Mouse (Mus musculus) hindbrain, embryonic 13.5 days (tissue): ENCODE measurements around the gene a. TPM values are rescaled to one million over a fixed set of nuclear protein-coding genes. Genes with fewer than 3 reads are reported as not detected.

ENCODE experiments used
- ATAC-seq: fragments of 200-750 bp; cut with Nextera tagmentation; 2 replicates; pipeline ENCODE4 v1.8.0; 2017; ENCODE audit warnings: moderate TSS enrichment; ENCODE audit not compliant: low FRiP score
- H3K27ac ChIP-seq: fragments of 300-500 bp; sonication (generic); 2 replicates; pipeline ENCODE4 v1.5.1; 2015; ENCODE audit warnings: inconsistent platforms, mild to moderate bottlenecking, moderate library complexity
- H3K27me3 ChIP-seq: fragments of 300-500 bp; sonication (generic); 2 replicates; pipeline ENCODE4 v1.6.1; 2015; ENCODE audit warnings: mild to moderate bottlenecking, inconsistent platforms
- H3K36me3 ChIP-seq: fragments of 300-500 bp; sonication (generic); 2 replicates; pipeline ENCODE4 v1.6.1; 2015; ENCODE audit warnings: mild to moderate bottlenecking, inconsistent platforms
- H3K4me1 ChIP-seq: fragments of 300-500 bp; sonication (generic); replicated peaks from 2 replicates; pipeline ENCODE4 v1.6.1; 2015; ENCODE audit warnings: inconsistent platforms
- H3K4me2 ChIP-seq: fragments of 300-500 bp; sonication (generic); 2 replicates; pipeline ENCODE4 v1.6.1; 2015; ENCODE audit warnings: inconsistent platforms, mild to moderate bottlenecking, moderate library complexity
- H3K4me3 ChIP-seq: fragments of 300-500 bp; sonication (generic); 2 replicates; pipeline ENCODE4 v1.5.1; 2015; ENCODE audit warnings: mild to moderate bottlenecking, inconsistent platforms
- H3K9ac ChIP-seq: fragments of 300-500 bp; sonication (generic); 2 replicates; pipeline ENCODE4 v1.6.1; 2015; ENCODE audit warnings: mild to moderate bottlenecking, inconsistent platforms
- H3K9me3 ChIP-seq: fragments of 300-500 bp; sonication (generic); 2 replicates; pipeline ENCODE4 v1.6.1; 2016; ENCODE audit warnings: inconsistent platforms
- WGBS: fragments of 180-500 bp; shearing (Covaris S2); methylation state at CpG from one replicate; pipeline ENCODE4 v1.1.7; 2015; 5-methylcytosine and 5-hydroxymethylcytosine counted together
- polyA plus RNA-seq: library from polyadenylated mRNA; unstranded; fragments of >200 nt; fragmentation: Nextera tagmentation; extraction: Ambion mirVana; gene quantifications from 2 replicates; pipeline ENCODE4 v1.2.1, GENCODE M21; 2015

Gene a
- polyA plus RNA-seq, 1 experiment from 2014 or later, result 1.4 TPM

DNA sequence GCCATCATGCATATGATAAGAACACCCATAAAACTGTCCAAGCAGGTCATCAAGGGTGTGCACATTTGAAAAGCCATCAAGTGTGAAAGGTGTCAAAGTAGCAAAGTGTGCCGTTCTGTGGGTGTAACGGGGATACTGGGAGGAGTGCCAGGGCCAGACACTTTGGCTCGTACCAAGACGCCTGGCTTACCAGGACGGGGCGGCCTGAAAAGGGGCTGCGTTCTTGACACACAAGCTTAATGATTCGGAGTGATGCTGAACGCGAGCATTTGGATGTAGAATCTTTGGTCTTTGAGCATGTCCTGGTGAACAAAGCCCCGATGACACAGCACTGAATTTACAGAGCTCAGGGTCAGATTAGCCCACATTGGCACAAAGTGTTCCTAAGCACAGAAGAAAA, 4.4 kb upstream of the a start:
- H3K27me3 ChIP-seq, result no peaks in the 10 kb centered on the region
- H3K4me3 ChIP-seq, result no peak overlapping the region
- H3K9ac ChIP-seq, result no peak overlapping the region
- peaks cover 38% of the 10 kb centered on the region for H3K4me1 ChIP-seq
- ATAC-seq, result no peak
- no peak overlapping the region for H3K27ac ChIP-seq
- H3K4me2 ChIP-seq, result no peak overlapping the region
- no peaks in the 10 kb centered on the region for H3K36me3 ChIP-seq
- no peaks in the 10 kb centered on the region for H3K9me3 ChIP-seq
- WGBS, result 82% methylated on average over 11 of the region's 11 CpGs

DNA sequence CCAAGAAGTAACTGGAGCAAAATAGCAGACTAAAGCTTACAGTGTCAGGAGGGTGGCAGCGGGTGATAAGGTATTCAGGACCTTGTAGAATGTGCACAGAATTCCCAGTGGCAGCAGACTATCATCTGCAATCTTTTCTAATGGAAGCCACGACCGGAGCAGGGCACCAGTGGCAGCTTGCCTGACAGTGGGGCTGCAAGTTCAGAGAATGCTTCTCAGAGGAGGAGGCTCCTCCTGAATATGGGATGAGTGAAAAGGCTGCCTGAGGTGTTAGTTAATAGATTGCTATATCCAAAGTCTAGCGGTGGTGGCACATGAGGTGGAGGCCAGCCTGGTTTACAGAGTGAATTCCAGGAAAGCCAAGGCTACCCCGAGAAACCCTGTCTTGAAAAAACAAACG, 1.8 kb upstream of the a start:
- Histone ChIP-seq H3K9me3 (no peaks in the 10 kb centered on the region), H3K4me3 (no peak overlapping the region), H3K9ac (no peak overlapping the region), H3K27ac (no peak overlapping the region), H3K4me1 (peaks cover 43% of the 10 kb centered on the region), H3K36me3 (no peaks in the 10 kb centered on the region), H3K27me3 (no peaks in the 10 kb centered on the region), H3K4me2 (no peak overlapping the region)
- WGBS, result 74% methylated on average over 6 of the region's 6 CpGs
- ATAC-seq, result no peak

DNA sequence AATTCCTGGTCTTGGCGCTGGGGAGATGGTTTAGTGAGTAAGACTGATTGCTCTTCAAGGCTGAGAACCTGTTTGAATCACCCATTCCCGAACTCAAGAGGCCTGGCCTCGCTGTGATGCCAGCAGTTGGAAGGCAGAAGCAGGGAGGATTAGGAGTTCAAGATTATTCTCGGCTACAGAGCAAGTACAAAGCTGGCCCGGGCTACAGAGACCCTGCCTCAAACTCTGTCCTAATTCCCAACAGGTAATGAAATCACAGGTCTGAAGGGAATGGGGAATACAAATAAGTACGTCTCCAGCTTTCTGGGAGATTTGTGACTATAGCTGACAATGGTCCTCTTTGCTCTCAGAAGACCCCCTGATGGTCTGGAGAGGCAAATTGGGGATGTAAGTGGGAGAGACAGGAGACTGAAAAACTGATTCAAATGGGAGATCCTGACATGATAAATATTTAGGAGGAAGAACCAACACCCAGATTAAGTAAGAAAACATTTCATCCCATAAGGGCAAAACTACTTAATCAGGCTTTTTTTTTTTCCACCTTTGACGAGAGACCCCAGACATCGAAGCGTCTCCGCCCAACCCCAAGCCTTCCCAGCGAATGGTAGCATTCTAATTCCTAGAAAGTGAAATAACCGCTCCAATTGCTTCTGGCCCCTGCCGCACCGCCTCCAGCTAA, 1.1 kb upstream of the a start:
- Histone ChIP-seq H3K9me3 (no peaks in the 10 kb centered on the region), H3K4me2 (peak overlapping the region; percentile 88), H3K27ac (peak overlapping the region; percentile 99), H3K27me3 (no peaks in the 10 kb centered on the region), H3K9ac (peak overlapping the region; percentile 94; the same call in 1 of the 2 replicates), H3K4me3 (peak overlapping the region; percentile 97), H3K36me3 (no peaks in the 10 kb centered on the region), H3K4me1 (peaks cover 48% of the 10 kb centered on the region)
- ATAC-seq, result no peak
- WGBS, result 7% methylated on average over 14 of the region's 14 CpGs

DNA sequence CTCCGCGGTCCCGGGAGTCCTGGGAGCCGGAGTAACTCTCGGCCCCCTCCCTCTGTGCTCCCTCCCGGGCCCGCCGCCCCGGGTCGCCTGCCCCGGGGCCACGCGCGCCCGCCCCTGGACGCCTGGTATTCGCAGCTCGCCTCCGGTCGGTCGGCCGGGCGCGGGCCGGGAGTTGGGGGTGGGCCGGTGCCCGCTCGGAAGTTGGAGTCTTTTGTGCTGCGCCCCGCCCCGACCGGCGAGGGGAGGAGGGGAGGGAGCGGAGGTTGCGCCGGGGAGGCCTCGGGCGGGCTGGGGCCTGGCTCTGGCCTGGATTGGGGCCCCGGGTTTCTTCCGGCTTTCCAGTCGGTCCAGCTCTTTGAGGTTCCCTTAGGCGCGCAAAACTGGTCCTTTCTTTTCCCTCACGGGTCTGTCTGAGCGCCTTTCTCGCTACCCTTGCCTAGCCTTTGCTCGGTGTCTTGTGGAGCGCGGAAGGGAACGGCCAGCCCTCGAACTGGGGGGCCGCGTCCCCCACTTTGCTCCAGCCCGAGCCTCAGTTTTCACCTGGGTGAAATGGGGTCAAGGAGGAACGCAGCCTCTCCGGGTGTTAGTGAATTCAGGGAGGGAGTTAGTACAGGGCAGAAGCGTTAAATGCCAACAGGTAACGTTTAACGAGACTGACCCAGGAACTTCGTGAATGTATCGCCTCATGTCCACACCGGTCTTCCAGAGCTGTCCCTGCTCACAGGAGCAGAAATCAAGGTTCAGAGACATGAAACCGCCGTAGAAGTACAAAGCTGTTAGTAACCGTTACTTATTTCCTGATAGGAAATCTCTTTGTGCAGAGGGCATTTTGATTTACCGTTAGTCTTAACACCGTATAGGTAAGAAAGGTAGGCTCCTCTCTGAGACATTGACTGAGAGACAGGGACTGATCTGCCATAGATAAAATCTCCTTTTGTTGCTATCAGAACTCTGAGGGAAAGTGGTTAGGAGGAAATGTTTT, 750 bp downstream of the a start:
- Histone ChIP-seq H3K36me3 (no peaks in the 10 kb centered on the region), H3K4me1 (peaks cover 41% of the 10 kb centered on the region), H3K4me3 (peak overlapping the region; percentile 97), H3K9me3 (no peaks in the 10 kb centered on the region), H3K27me3 (no peaks in the 10 kb centered on the region), H3K27ac (peak overlapping the region; percentile 99), H3K9ac (peak overlapping the region; percentile 94), H3K4me2 (peak overlapping the region; percentile 88)
- under 1% methylated on average over 57 of the region's 67 CpGs for WGBS
- peak; percentile 21 for ATAC-seq

DNA sequence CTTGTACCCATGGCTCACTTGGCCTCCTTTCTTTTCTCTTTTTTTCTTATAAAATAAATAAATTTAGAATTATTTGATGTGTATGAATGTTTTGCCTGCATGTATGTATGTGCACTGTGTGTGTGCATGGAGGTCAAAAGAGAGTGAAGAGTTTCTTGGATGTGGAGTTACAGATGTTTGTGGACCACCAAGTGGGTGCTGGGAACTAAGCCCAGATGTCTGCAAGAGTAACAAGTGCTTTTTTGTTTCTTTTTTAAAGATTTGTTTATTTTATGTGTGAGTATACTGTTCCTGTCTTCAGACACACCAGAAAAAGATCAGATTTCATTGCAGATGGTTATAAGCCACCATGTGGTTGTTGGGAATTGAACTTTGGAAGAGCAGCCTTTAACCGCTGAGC, 12.2 kb downstream of the a start:
- H3K4me2 ChIP-seq, result no peak overlapping the region
- H3K36me3 ChIP-seq, result no peaks in the 10 kb centered on the region
- no peaks in the 10 kb centered on the region for H3K9me3 ChIP-seq
- peaks cover 10% of the 10 kb centered on the region; the same call in 1 of the 2 replicates for H3K4me1 ChIP-seq
- no peak overlapping the region for H3K4me3 ChIP-seq
- H3K27ac ChIP-seq, result no peak overlapping the region
- no peak overlapping the region for H3K9ac ChIP-seq
- ATAC-seq, result no peak
- no peaks in the 10 kb centered on the region for H3K27me3 ChIP-seq
- WGBS, result 93% methylated on average over 1 of the region's 1 CpGs

DNA sequence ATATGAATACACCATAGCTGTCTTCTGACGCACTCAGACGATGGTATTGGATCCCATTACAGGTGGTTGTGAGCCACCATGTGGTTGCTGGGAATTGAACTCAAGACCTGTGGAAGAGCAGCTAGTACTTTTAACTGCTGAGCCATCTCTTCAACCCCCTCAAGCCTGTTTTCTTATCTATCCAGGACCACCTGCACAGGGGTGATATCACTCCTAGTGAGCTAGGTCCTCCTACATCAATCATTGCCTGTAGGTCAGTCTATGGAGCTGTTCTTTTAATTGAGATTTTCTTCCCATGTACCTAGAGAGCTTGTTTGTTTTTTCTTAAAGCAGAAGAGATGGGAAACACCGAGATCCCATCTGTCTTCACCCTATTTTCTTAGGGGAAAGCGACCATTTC, 12.6 kb downstream of the a start:
- 66% methylated on average over 4 of the region's 4 CpGs for WGBS
- Histone ChIP-seq H3K27me3 (no peaks in the 10 kb centered on the region), H3K4me1 (peaks cover 10% of the 10 kb centered on the region; the same call in 1 of the 2 replicates), H3K9ac (no peak overlapping the region), H3K36me3 (no peaks in the 10 kb centered on the region), H3K4me3 (no peak overlapping the region), H3K9me3 (no peaks in the 10 kb centered on the region), H3K27ac (no peak overlapping the region), H3K4me2 (no peak overlapping the region)
- ATAC-seq, result no peak

DNA sequence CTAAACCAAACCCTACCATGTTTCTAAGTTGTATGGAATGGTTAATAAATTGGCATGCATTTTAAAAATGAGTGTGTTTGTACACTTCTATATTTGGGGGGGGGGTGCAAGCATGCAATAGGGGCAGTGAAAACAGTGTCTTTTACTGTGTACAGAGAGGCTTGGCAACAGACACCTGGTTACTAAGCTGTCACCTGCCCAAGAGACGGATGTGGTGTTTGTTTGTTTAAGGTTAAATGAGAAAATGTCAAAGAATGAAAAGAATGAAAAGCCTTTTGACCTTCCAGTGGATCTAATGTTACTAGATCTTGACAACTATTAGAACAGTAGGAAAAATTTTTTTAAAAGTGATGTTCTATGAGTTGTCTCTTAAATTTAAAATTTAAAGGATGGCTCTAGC, 16.5 kb downstream of the a start:
- H3K9me3 ChIP-seq, result no peaks in the 10 kb centered on the region
- H3K27me3 ChIP-seq, result no peaks in the 10 kb centered on the region
- peaks cover 16% of the 10 kb centered on the region for H3K4me1 ChIP-seq
- no peak for ATAC-seq
- WGBS, result 87% methylated on average over 1 of the region's 1 CpGs
- H3K9ac ChIP-seq, result no peak overlapping the region
- H3K4me3 ChIP-seq, result no peak overlapping the region
- no peak overlapping the region for H3K4me2 ChIP-seq
- H3K27ac ChIP-seq, result no peak overlapping the region
- H3K36me3 ChIP-seq, result no peaks in the 10 kb centered on the region

DNA sequence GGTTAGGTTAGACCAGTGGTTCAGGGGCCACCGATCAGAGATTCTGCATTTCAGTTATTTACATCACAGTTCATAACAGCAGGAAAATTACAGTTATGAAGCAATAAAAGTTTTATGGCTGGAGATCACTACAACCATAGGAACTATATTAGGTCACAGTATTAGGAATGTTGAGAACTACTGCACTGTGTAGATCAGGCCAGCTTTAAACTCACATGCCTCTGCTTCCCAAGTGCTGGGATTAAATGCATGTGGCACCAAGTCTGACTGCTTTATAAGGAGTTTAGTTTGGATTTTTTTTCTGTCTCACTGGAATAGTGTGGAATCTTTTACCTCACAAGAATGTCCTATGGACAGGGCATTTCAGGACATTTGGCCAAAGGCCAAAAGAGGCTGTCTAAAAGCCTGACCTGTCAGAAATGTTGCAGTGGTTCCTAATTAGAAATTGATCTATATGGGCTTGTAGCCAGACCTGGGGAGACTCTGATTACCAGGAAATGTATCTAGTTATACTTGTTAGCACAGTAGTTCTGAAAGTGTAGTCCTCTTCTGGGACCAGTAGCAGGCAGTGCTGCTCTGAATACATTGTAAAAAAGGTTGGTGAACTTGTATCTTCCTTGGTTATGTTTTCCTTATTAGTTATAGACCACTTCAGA, 18.0 kb downstream of the a start:
- H3K4me3 ChIP-seq, result no peak overlapping the region
- peaks cover 11% of the 10 kb centered on the region; the same call in 1 of the 2 replicates for H3K4me1 ChIP-seq
- WGBS, result 90% methylated on average over 1 of the region's 1 CpGs
- no peaks in the 10 kb centered on the region for H3K9me3 ChIP-seq
- no peaks in the 10 kb centered on the region for H3K27me3 ChIP-seq
- H3K4me2 ChIP-seq, result no peak overlapping the region
- H3K36me3 ChIP-seq, result no peaks in the 10 kb centered on the region
- ATAC-seq, result no peak
- H3K27ac ChIP-seq, result no peak overlapping the region
- no peak overlapping the region for H3K9ac ChIP-seq

DNA sequence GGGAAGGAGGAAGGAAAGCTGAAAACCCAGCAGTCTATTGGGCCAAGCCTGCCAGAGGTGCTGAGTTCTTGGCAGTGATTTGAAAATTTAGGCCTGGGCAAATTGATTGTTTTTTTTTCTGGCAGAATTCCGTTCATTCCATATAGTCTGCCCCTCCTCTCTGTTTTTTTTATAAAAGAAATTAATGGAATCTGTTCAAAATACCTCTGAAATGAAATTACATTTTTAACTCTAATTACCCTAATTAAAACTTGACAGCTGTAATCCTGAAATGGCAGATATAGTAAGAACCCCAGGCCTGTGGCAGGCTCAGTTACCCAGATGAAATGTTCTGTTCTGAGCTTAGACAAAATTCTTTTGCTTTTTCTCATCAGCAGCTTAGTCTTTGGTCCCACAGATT, 19.6 kb downstream of the a start:
- no peak for ATAC-seq
- no peaks in the 10 kb centered on the region for H3K36me3 ChIP-seq
- no peaks in the 10 kb centered on the region for H3K27me3 ChIP-seq
- no peak overlapping the region for H3K4me3 ChIP-seq
- 47% methylated on average over 1 of the region's 1 CpGs for WGBS
- no peak overlapping the region for H3K4me2 ChIP-seq
- H3K4me1 ChIP-seq, result peaks cover 10% of the 10 kb centered on the region; the same call in 1 of the 2 replicates
- H3K9ac ChIP-seq, result no peak overlapping the region
- H3K9me3 ChIP-seq, result no peaks in the 10 kb centered on the region
- H3K27ac ChIP-seq, result no peak overlapping the region

DNA sequence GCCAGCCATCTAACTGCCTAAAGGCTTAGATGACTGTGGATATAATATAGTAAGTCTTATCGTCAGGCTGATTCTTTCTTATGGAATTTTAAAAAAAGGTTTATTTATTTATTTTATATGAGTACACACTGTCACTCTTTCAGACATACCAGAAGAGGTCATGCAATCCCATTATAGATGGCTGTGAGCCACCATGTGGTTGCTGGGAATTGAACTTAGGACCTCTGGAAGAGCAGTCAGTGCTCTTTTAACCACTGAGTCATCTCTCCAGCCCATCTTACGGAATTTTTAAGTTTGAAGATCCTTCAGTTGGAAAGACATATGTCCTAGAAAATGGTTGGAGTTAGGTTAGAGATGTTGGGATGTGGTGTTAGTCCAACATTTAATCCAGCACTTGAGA, 22.2 kb downstream of the a start:
- no peak for ATAC-seq
- 82% methylated on average over 2 of the region's 2 CpGs for WGBS
- H3K4me2 ChIP-seq, result no peak overlapping the region
- H3K27me3 ChIP-seq, result no peaks in the 10 kb centered on the region
- no peak overlapping the region for H3K27ac ChIP-seq
- no peak overlapping the region for H3K9ac ChIP-seq
- peaks cover 22% of the 10 kb centered on the region for H3K4me1 ChIP-seq
- H3K9me3 ChIP-seq, result no peaks in the 10 kb centered on the region
- H3K36me3 ChIP-seq, result no peaks in the 10 kb centered on the region
- no peak overlapping the region for H3K4me3 ChIP-seq

DNA sequence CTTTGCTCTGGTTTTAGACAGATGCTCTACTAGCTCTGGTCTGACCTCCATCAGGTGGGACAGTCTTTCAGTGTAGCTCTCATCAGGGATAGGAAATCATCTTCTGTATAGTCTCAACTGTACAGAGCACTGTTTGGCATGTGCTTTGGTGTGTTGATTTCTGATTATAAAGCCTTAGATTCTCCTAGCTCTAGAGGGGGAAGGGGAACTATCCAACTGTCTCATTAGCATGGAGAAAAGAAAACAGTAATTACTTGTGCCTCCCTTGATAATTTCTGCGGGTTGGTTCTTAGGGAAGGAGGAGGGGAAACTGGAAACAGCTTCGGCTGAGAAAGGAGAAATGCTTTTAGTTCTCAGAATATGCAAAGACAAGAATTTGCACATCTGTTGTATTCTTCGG, 25.9 kb downstream of the a start:
- H3K4me1 ChIP-seq, result peaks cover 15% of the 10 kb centered on the region
- no peaks in the 10 kb centered on the region for H3K36me3 ChIP-seq
- H3K9me3 ChIP-seq, result no peaks in the 10 kb centered on the region
- no peak overlapping the region for H3K4me3 ChIP-seq
- H3K27ac ChIP-seq, result peak overlapping the region; percentile 45
- 33% methylated on average over 3 of the region's 3 CpGs for WGBS
- H3K27me3 ChIP-seq, result no peaks in the 10 kb centered on the region
- ATAC-seq, result peak; percentile 52; the same call in 1 of the 2 replicates
- no peak overlapping the region for H3K9ac ChIP-seq
- peak overlapping the region; percentile 24; the same call in 1 of the 2 replicates for H3K4me2 ChIP-seq

DNA sequence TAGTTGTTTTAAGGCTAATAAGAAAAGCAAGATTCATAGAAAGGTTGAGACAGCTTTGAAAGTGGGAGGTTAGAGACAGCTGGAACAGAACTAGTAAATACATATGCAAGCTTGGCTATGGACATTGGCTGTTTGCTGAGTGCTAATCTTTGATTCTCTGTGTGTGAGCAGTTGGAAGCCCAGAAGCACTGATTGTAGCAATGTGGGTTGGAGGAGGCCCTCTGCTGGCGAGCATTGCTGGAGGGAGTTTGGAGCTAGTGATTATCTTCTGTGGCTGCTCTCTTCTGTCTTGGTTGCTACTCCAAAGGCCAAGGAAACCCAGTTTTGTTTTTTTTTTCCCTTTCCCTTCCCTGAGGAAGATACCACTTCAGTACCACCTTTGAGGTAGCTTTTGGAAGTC, 26.6 kb downstream of the a start:
- Histone ChIP-seq H3K4me2 (peak overlapping the region; percentile 24; the same call in 1 of the 2 replicates), H3K36me3 (no peaks in the 10 kb centered on the region), H3K27ac (no peak overlapping the region), H3K9ac (no peak overlapping the region), H3K4me3 (no peak overlapping the region), H3K27me3 (no peaks in the 10 kb centered on the region), H3K9me3 (no peaks in the 10 kb centered on the region), H3K4me1 (peaks cover 15% of the 10 kb centered on the region)
- 33% methylated on average over 1 of the region's 1 CpGs for WGBS
- no peak for ATAC-seq
